Mouse (Mus musculus): ENCODE results near the gene Sbno2.

GRCm38 (mm10) chr10:80105926-80106325 is 555 bp upstream of the Sbno2 start:
- TF ChIP-seq GATA1 (IDR thresholded peaks at IDR 0.05; ENCODE audit: borderline replicate concordance, low read length): no peak
- no peak for TF ChIP-seq FLI1 (IDR thresholded peaks at IDR 0.05; ENCODE audit: low read length)

Measured in megakaryocyte, embryonic 14.5 days (primary cell).